Mouse (Mus musculus): ENCODE data around the gene Pim3. TPM values are rescaled to one million over a fixed set of nuclear protein-coding genes. Genes with fewer than 3 reads are reported as not detected.
"Not testable (repeated sequence)": the region's sequence is repeated elsewhere in the genome, so short reads cannot be mapped to it uniquely, and the experiment has no call there.

The Pim3 gene
- 10 to 100 TPM; 45.9 to 48.8 TPM for total RNA-seq (2021)
- long read RNA-seq, experiment 1, transcript Pim3-201 (6 exons, 2,427 nt): major isoform, 98 of 120 reads
- long read RNA-seq, experiment 1, partial matches to known transcripts: 9 of 120 reads
- long read RNA-seq, experiment 1, other reads (novel, unspliced or antisense): 13 of 120 reads
- long read RNA-seq, experiment 2, transcript Pim3-201 (6 exons, 2,427 nt): major isoform, 182 of 224 reads
- long read RNA-seq, experiment 2, partial matches to known transcripts: 18 of 224 reads
- long read RNA-seq, experiment 2, other reads (novel, unspliced or antisense): 24 of 224 reads

DNA sequence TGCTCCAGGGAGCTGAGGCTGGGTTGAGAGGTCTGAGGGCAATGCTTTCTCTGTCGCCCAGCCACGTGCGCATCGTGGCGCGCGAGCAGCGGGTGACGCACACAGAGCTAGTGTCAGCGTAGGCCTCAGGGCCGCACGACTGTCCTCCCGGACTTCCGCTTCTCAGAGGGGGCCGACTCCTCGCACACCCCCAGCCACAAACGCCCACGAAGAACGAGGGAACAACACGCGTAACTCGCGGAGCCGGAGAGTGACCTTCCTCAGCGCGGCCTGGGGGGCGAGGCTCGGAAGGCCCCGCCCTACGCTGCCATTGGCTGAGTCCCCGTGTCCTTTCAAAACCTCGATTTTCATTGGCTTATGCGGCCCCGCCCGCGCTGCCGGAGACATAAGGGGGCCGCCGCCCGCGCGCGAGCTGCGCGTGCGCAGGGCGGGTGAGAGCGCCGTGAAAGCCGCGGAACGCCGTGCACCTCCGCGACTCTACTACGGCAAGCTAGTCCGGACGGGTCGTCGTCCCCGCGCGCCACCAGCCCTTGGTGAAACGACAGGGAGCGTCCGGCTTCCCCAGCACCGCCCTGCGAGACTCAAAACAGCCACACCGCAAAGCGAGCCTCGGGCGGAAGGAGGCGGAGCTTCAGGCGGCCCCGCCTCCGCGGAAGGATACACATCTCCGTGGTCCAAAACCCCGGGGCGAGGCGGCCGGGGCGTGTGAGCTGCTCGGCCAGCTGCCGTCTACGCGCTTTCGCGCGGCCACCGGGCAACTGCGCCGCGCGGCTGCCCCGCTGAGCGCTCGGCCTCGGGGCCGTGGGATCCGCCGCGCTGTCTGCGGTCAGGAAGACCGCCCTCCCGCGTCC is at the start of gene Pim3:
Gene Pim3, plus strand, starts transcription at position 415 of the 851 bp plus-strand sequence.
- DNase-seq (ENCODE audit: low spot score in 2 of 2): peak; percentile 92 to 96

DNA sequence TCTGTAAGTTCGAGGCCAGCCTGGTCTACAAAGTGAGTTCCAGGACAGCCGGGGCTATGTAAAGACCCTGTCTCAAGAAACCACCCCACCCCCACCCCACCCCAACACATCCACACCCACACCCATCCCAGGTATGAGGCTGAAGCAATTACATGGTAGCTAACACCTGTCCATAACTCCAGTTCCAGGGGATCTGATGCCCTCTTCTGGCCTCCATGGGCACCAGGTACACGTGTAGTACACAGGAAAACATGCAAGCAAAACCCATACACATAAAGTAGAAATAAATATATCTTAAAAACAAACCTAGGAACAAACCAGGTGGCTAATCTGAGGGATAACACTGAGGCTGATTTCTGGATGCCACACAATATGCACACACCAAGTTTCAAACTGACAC is 48.7 kb upstream of the Pim3 start:
- no peak for DNase-seq (ENCODE audit: low spot score in 2 of 2)

DNA sequence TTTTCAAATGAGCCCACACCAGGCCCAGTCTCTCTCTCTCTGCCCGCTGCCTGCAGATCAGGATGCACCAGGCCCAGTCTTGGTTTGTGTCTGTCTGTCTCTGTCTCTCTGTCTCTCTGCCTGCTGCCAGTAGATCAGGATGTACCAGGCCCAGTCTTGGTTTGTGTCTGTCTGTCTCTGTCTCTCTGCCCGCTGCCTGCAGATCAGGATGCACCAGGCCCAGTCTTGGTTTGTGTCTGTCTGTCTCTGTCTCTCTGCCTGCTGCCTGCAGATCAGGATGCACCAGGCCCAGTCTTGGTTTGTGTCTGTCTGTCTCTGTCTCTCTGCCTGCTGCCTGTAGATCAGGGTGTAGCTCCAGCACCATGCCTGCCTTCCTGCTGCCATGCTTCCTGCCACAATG is 48.1 kb upstream of the Pim3 start:
- DNase-seq (ENCODE audit: low spot score in 2 of 2): not testable (repeated sequence)

DNA sequence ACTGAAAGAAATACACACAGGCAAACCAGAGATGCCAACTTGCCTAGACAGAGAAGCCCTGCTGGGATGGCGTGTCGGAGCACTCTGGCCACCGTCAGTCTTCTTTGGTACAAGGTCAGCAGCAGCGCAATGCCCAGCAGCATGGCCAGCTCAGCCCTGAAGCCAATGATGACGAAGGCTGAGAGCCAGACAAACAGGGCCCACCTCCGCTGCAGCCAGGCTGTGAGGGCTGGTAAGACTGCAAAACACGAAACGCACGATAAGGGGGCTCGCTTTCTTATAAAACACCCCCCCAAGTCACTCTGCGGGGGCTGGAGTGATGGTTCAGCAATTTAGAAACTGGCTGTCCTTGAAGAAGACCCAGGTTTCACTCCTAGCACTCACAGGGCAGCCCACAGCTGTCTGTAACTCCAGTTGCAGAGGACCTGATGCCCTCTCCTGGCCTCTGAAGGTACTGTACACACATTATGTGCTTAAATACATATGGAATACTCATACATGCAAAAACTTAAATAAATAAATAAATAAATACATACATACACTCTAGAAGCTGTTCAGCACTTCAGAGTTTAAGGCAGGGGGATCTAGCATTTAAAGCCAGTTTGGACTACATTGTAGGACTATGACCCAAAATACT is 47.5 kb upstream of the Pim3 start:
- DNase-seq (ENCODE audit: low spot score in 2 of 2): no peak

DNA sequence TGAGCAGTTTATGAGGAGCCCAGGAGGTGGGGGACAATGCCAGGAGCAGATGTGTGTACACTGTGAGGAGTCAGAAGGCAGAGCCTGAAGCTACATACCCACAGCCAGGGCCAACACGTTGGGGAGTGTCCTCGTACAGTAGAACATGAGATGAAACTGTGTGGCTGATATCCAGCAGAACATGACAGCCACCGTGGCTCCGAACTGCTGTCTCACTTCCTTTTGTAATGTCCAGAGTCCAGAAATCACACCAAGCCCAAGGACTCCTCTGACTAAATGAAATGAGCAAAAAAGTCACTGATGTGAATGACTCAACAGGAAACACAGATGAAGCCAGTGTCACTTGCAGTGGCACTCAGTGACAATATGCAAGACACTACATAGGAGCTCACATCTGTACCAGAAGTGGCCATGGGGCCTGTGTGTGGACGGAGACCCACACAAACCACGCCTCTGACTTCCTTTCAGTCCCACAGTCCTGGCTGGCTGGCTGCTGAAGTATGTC is 46.7 kb upstream of the Pim3 start:
- no peak for DNase-seq (ENCODE audit: low spot score in 2 of 2)

DNA sequence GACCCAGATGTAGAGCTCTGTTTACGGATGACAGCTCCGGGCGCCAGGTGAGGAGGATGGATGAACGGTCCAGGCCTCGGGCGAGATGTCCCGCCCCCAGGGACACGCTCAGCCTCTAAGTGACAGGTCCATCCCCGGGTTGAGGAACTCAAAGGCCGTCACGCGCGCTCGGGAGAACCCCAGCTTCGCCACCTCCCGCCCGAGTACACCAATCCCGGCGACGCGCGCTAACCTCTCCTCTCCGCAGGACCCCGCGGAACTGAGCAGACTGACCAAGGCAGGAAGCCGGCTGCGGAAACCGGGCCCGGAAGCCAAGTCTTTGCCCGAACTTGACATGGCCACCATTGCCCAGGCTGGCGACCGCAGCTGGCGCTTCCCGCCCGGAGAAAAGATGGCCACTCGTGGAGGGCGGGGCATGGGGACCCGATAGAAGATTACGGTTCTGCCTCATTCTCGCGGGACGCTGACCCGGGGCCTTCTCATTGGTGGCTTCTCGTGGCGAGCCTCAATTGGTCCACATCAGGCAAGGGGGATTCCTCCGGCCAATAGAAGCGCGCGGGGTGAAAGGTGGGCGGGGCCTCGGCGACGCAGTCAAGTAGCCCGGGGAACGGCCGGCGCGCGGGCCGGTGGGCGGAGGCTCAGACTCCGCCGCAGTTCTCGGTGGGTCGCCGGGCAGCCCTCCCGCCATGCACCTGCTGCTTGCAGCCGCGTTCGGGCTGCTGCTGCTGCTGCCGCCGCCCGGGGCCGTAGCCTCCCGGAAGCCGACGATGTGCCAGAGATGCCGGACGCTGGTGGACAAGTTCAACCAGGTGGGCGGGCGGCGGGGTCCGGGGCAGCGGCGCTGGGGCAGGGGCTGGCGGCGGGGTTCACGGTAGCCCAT is 42.7 kb upstream of the Pim3 start, which contains the start of the genes Alg12 and Creld2:
Gene Alg12, minus strand, starts transcription at position 293 of the 880 bp plus-strand sequence.
Gene Creld2, plus strand, starts transcription at position 621 of the 880 bp plus-strand sequence.
- peak; percentile 94 to 99 for DNase-seq (ENCODE audit: low spot score in 2 of 2)

DNA sequence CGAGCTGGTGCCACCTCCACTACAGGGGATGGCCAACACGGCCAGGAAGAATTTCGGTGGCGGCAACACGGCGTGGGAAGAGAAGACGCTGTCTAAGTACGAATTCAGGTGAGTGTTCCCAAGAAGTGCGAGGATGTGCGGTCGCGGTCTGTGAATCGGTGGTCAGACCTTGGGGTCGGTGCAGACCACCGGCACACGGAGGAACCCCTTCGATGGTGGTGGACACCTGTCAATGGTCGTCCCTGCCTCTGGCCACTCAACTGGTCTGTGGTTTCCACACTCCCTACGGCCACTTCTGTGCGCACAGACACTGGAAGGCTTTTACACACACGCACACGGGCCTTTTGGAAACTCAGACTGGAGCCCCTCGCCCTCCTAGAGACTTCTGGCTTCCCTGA is 42.1 kb upstream of the Pim3 start:
- DNase-seq (ENCODE audit: low spot score in 2 of 2): no peak

DNA sequence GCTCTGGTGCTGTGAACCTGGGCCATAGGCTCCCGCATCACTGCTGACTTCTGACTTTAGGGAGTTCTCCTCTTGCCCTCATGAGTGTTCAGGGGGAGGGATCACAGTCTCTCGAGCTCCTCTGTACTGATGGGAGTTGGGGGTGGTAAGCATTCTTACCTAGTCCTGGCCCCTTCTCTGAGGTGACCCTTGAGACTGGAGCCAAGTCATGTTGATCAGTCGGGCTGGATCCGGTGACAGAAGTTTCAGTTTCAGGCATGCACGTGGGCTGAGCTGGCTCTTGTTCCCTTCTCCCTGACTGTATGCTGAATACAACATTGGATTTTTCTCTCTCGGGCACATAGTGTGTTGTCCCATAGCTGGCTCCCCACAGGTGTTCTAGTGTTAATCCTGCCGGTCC is 40.6 kb upstream of the Pim3 start:
- no peak for DNase-seq (ENCODE audit: low spot score in 2 of 2)

DNA sequence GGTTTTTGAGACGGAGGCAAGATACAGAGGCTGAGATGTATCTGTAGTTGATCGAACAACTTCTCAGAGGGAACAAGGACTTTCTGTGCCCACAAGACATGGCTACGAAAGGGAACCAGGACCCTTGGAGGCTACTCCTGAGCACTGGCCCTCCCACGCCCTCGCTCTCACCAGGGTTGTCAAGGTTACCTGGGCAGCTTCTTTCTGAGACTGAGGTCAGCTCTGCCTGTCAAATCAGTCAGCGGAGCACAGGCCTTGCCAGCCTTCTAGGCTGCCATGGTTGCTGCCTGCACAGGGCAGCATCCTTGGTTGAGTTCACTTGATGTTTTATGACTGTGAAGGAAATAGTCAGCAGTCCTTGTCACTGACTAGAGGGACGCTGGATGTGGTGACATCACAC is 39.5 kb upstream of the Pim3 start:
- DNase-seq (ENCODE audit: low spot score in 2 of 2): no peak

DNA sequence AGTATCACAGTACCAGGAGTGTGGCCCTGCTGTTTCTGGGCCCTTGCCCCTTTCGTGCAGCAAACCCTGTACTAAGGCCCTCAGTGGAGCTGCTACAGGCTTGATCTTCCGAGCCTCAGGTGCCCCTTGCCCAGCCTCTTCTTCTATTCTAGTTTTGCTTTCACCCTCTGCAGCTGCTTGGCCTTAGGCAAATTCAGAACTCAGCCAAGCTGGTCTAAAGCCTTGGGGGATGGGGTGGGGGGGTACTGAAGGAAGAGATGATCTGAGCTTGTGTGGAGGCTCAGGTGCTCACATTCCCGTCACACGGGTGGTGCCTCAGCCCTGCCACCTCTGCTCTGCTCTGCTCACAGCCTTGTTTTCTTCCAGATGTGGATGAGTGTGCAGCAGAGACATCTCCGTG is 38.6 kb upstream of the Pim3 start:
- DNase-seq (ENCODE audit: low spot score in 2 of 2): no peak

DNA sequence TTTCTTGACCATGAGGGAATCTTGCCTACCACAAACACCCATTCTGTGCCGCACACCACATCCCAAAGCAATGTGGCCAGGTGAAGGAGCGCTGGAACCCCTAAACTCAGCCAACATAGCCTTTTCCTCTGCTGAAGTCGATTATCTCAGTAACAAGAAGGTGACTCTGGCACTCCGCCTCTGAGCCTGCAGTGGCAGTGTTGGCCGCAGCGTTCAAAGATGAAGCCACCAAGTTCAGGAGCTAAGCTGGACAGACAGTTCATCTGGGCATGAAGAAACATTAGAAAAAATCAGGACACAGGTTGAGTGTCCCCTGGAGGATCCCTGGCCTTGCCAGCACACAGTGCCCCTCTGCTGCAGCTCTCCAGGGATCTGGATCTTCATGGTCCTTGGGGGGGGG is 34.5 kb upstream of the Pim3 start:
- DNase-seq (ENCODE audit: low spot score in 2 of 2): no peak

DNA sequence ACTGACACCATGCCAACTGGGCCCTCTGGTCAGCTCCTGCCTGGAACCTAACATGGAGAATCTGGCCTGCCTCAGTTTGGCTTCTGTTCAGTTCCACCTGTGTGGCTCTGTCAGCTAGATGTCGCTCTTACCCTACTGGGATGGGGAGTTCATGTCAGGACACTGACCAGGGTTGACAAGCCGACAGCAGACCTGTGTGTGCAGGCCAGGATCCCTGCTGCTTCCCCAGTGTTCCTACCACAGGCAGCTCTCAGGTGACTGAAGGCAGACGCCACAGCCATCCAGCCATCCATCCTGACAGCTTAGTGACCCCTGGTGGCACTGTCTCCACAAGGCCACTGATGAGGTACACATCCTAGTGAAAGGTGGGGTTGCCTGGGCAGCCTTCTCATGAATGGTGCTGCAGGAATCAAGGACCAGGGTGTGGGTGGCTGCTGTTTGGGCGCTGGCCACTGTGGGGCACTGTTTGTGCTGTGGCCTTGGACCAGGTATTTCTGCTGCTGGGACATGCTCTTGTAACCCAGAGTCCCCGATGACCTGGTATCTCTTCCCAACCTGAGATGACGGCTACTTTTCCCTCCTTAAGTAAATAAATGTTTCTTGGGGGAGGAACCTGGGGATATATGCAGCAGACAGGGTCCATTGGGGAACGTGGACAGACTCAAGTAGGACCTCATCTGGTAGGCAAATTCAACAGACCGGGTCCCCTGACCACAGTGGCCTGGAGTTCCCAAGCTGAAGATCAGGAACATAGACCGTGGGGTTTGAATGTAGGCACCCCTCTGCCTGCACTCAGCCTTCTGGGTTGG is 33.8 kb upstream of the Pim3 start:
- DNase-seq (ENCODE audit: low spot score in 2 of 2): no peak

DNA sequence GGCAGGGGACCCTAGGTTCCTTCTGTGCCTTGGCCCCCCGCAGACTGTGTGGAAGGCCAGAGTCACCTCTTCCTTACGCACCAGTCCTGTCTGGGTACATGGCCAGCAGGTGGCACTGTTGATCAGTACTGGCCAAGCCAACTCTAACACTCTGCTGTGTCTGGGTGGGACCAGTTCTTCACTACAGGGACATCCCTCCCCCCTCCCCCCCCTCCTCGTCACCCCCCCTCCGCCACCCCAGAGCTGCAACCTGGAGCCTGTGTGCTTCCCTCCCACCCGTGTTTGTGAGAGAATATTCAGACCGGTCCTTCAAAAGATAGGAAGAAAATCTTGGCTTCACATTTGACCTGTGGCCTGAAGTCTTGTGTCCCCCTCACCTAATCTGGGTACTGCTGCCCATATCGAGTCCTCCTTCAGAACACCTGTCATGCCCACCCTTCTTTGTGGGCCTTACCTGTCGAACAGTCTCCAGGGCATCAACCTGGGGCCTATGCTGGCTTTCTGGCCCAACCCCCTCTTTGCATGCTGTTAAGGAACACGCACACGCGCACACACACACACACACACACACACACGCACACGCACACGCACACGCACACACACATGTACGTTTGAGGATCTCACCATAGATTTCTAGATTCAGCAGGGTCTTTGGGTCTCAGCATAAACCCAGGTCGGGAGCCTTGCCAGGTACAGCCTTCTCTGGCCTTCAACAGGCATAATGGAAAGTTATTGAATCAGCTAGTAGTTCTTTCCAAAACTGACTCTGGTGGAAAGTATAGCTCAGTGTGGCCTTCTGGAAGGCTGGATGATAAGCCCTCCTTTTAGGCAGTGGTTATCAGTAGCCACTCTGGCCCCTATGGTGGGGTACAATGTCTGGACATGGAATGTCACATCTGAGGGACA is 32.9 kb upstream of the Pim3 start:
- peak; percentile 76 to 78 for DNase-seq (ENCODE audit: low spot score in 2 of 2)

DNA sequence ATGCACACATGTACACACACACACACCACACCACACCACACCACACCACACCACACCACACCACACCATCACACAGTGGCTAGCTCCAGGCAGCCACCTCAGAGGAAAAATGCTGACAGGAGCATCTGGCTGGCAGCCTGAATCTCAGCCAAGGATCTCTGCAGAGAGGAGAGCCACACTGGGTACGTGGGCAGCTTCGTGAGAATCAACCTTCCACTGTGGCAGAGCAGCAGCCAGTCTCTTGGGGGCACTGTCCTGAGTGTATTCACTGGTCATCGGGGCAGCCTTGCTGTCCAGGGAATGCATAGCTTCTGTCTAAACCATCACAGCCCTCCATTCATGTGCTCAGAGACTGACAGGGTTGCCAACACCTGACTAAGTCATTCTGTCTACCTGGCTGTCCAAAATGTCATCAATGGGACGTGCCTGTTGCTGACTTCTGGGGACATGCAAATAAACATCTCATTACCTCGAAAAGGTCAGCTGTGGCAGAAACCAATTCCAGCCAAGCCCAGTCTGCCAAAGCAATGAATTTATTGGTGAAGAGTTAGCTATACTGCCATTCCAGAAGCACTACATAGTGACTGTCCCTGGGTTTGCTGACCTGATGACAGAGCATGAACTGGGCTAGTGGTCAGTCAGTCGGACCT is 32.1 kb upstream of the Pim3 start:
- no peak for DNase-seq (ENCODE audit: low spot score in 2 of 2)

DNA sequence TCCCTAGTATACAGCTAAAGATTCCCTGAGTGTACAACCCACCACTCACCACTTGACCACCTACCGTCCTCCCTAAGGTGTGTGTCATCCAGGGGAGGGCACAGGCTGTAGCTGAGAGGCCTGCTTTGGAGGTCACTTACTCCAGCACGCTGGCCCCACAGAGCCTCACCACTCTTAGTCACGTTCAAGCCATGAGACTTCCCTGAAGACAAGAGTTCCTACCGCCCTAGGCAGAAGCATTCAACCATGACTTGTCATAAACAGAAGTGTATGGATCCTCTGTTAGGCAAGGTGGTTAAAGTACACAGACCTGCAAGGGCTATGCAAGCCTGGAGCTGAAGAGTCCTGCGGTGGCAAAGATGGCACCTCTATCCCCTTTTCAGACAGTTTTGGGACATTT is 31.3 kb upstream of the Pim3 start:
- no peak for DNase-seq (ENCODE audit: low spot score in 2 of 2)

DNA sequence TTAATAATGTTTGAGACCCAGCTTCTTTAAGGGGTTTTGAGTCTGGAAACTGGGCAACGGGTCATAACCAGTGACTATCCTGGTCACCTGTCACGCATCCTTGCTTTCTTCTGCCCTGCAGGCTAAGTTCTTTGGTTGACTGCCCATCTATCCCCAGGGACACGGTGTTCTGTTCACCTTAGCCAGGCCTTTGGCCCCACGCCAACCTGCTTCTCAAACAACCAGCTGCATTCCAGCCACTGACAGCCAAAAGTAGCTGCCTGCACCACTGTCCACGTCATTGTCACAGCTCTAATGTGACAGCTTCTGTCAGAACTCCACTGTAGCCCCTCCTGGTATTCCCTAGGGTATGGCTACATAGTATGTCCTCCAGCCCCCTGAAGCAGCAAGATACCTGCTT is 30.5 kb upstream of the Pim3 start:
- no peak for DNase-seq (ENCODE audit: low spot score in 2 of 2)

DNA sequence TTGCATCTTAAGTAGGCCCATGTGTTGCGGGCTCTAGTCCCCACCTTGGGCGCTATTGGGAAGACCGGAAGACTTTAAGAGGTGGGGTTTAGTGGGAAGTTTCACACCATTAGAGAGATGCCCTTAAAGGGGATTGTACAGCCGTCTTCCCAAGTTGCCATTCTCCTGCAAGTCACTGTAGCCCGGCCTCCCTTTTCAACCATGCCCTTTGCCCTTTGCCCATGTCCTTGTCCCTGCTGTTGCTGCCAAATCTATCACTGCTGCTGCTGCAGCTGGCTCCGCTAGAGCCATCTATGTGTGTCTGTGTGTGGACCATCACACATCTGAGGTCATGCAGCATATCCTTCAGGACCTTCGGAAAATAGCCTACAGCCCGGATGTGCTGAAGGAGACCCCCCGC is 29.4 kb upstream of the Pim3 start:
- no peak for DNase-seq (ENCODE audit: low spot score in 2 of 2)

DNA sequence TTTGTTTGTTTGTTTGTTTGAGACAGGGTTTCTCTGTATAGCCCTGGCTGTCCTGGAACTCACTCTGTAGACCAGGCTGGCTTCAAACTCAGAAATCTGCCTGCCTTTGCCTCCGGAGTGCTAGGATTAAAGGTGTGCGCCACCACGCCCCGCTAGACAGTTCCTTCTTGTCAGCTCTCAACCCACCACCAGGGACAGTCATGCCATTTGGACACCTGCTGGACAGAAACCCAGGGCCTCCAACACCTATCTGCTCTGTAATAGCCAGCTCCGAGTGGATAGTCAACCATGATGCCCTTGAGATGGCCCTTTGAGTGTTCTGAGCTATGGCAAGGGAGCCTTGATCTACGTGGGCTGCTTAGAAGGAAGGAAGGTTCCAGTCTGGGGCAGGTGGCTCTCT is 26.0 kb upstream of the Pim3 start:
- no peak for DNase-seq (ENCODE audit: low spot score in 2 of 2)
